8 mouse cellular contexts compared by ENCODE assay signal in genomic region chr15:82236565-82236964, GRCm38 (mm10). TPM values are rescaled to one million over a fixed set of nuclear protein-coding genes. Genes with fewer than 3 reads are reported as not detected.
DNase-seq lines count a peak whose midpoint lies in the region; ATAC-seq and TF ChIP-seq lines count a peak whose summit lies in the region.

No protein-coding gene starts in this region.

- no peak overlapping the region for H3K27ac ChIP-seq in embryonic facial prominence, embryonic 15.5 days (replicated peaks)
- no peak overlapping the region for H3K27ac ChIP-seq in heart, embryonic 11.5 days (ENCODE audit: low read depth, low read length)
- H3K27ac ChIP-seq in kidney, embryonic 16.5 days (ENCODE audit: low read length): no peak overlapping the region

- H3K4me1 ChIP-seq in embryonic facial prominence, embryonic 15.5 days: no peaks in the 10 kb centered on the region
- H3K4me1 ChIP-seq in heart, embryonic 11.5 days (ENCODE audit: control insufficient read depth, insufficient read depth, low read length): no peaks in the 10 kb centered on the region
- H3K4me1 ChIP-seq in kidney, embryonic 16.5 days (ENCODE audit: insufficient read depth, low read length): no peaks in the 10 kb centered on the region; the same call in 1 of the 2 replicates

- ATAC-seq in embryonic facial prominence, embryonic 15.5 days (ENCODE audit: insufficient number of reproducible peaks, low FRiP score, low TSS enrichment, low read depth): 0 out of 2 replicates have a peak, but pooled peaks have one; percentile 68
- ATAC-seq in heart, embryonic 11.5 days (replicated peaks; ENCODE audit: insufficient number of reproducible peaks, low FRiP score, low TSS enrichment): peak; percentile 55; the same call in 1 of the 2 replicates
- ATAC-seq in kidney, embryonic 16.5 days (ENCODE audit: low FRiP score, low TSS enrichment): peak; percentile 63

- H3K9me3 ChIP-seq in embryonic facial prominence, embryonic 15.5 days (replicated peaks): no peaks in the 10 kb centered on the region
- H3K9me3 ChIP-seq in heart, embryonic 11.5 days (replicated peaks; ENCODE audit: control insufficient read depth, low read length): no peaks in the 10 kb centered on the region
- H3K9me3 ChIP-seq in kidney, embryonic 16.5 days (ENCODE audit: low read length): no peaks in the 10 kb centered on the region

- H3K4me3 ChIP-seq in embryonic facial prominence, embryonic 15.5 days (replicated peaks): no peak overlapping the region
- no peak overlapping the region for H3K4me3 ChIP-seq in heart, embryonic 11.5 days (ENCODE audit: low read depth, low read length)
- no peak overlapping the region for H3K4me3 ChIP-seq in kidney, embryonic 16.5 days (ENCODE audit: low read length)
- no peak overlapping the region for H3K4me3 ChIP-seq in myocyte

- peak; percentile 83 for DNase-seq in A20 (ENCODE audit: low read depth, low spot score)
- DNase-seq in adrenal gland, postnatal 4 days (ENCODE audit: low spot score in 2 of 2): peak; percentile 62 to 75
- peak; percentile 85 for DNase-seq in liver
- peak; percentile 80 to 86 for DNase-seq in spleen, postnatal 36 days (ENCODE audit: low spot score in 2 of 2)

- H3ac ChIP-seq in myocyte (ENCODE audit: control insufficient read depth, insufficient read length): no peak overlapping the region

- no peaks in the 10 kb centered on the region for H3K27me3 ChIP-seq in embryonic facial prominence, embryonic 15.5 days
- 0 out of 2 replicates have a peak, but pooled peaks cover 2% of the 10 kb centered on the region for H3K27me3 ChIP-seq in heart, embryonic 11.5 days (ENCODE audit: control insufficient read depth, insufficient read depth, low read length)
- H3K27me3 ChIP-seq in kidney, embryonic 16.5 days (ENCODE audit: insufficient read depth, low read length): no peaks in the 10 kb centered on the region
- H3K27me3 ChIP-seq in myocyte (ENCODE audit: control insufficient read depth, insufficient read depth, insufficient read length): no peaks in the 10 kb centered on the region

- no peak for TF ChIP-seq POLR2A in myocyte (IDR thresholded peaks at IDR 0.05; ENCODE audit: insufficient read length, low read depth)

- H3K9ac ChIP-seq in embryonic facial prominence, embryonic 15.5 days: no peak overlapping the region
- H3K9ac ChIP-seq in heart, embryonic 11.5 days (ENCODE audit: low read depth, low read length): no peak overlapping the region
- H3K9ac ChIP-seq in kidney, embryonic 16.5 days (replicated peaks; ENCODE audit: low read length): no peak overlapping the region

- 18% methylated on average over 5 of the region's 5 CpGs for WGBS in embryonic facial prominence, embryonic 15.5 days
- 21% methylated on average over 5 of the region's 5 CpGs for WGBS in heart, embryonic 11.5 days (ENCODE audit: insufficient replicate concordance)
- WGBS in kidney, embryonic 16.5 days: 15% methylated on average over 5 of the region's 5 CpGs

- H3K36me3 ChIP-seq in embryonic facial prominence, embryonic 15.5 days: peaks cover 18% of the 10 kb centered on the region
- H3K36me3 ChIP-seq in heart, embryonic 11.5 days (ENCODE audit: control insufficient read depth, insufficient read depth, low read length): 0 out of 2 replicates have a peak, but pooled peaks cover 3% of the 10 kb centered on the region
- no peaks in the 10 kb centered on the region; the same call in 1 of the 2 replicates for H3K36me3 ChIP-seq in kidney, embryonic 16.5 days (ENCODE audit: insufficient read depth, low read length)
- no peaks in the 10 kb centered on the region for H3K36me3 ChIP-seq in myocyte (ENCODE audit: control insufficient read depth, insufficient read depth)

- H3K79me2 ChIP-seq in myocyte (ENCODE audit: control insufficient read depth, insufficient read depth): no peaks in the 10 kb centered on the region

- no peak overlapping the region for H3K4me2 ChIP-seq in embryonic facial prominence, embryonic 15.5 days (replicated peaks)
- no peak overlapping the region for H3K4me2 ChIP-seq in heart, embryonic 11.5 days
- H3K4me2 ChIP-seq in kidney, embryonic 16.5 days (replicated peaks; ENCODE audit: low read depth, low read length): no peak overlapping the region
- H3K4me2 ChIP-seq in myocyte (ENCODE audit: low read depth): no peak overlapping the region

TF ChIP-seq in myocyte, 11 proteins besides CTCF, POLR2A, EP300 and RAD21:
- no peak for TF ChIP-seq E2F4 (IDR thresholded peaks at IDR 0.05; ENCODE audit: insufficient read depth)
- peak; percentile 8 for TF ChIP-seq TCF12 (IDR thresholded peaks at IDR 0.05; ENCODE audit: insufficient read depth, poor library complexity, severe bottlenecking)
- no peak for TF ChIP-seq USF1 (IDR thresholded peaks at IDR 0.05; ENCODE audit: low read depth)
- no peak for TF ChIP-seq SRF (IDR thresholded peaks at IDR 0.05; ENCODE audit: control insufficient read depth, insufficient read length, low read depth)
- TF ChIP-seq MAX (IDR thresholded peaks at IDR 0.05; ENCODE audit: low read depth): no peak
- no peak for TF ChIP-seq CEBPB (IDR thresholded peaks at IDR 0.05; ENCODE audit: insufficient read depth, poor library complexity, severe bottlenecking)
- peak; percentile 65 to 86 (median 81) for TF ChIP-seq MYOD1 (IDR thresholded peaks at IDR 0.05; ENCODE audit: control insufficient read depth in 1 of 3, insufficient read length in 2 of 3, low read depth in 2 of 3)
- no peak for TF ChIP-seq TCF3 (IDR thresholded peaks at IDR 0.05; ENCODE audit: insufficient read length, low read depth)
- TF ChIP-seq REST (IDR thresholded peaks at IDR 0.05; ENCODE audit: insufficient read depth, insufficient read length): no peak
- peak; percentile 43 for TF ChIP-seq POLR2AphosphoS2 (IDR thresholded peaks at IDR 0.05; ENCODE audit: insufficient read length, low read depth)
- peak; percentile 64 to 84 (median 65) for TF ChIP-seq MYOG (IDR thresholded peaks at IDR 0.05; ENCODE audit: control insufficient read depth in 1 of 3, insufficient read depth in 1 of 3, insufficient read length in 2 of 3, low read depth in 2 of 3)

RNA-seq across cellular contexts. Expression of gene Cenpm, which starts 8.0 kb away (rescaled TPM):
- 10 to 100 TPM; 12.8 to 16.8 TPM for total RNA-seq in adrenal gland, postnatal 4 days (2021)
- polyA plus RNA-seq in embryonic facial prominence, embryonic 15.5 days (2015; fragmentation: Nextera tagmentation; extraction: Ambion mirVana): 57.7 and 60.9 TPM in 2 replicates
- polyA plus RNA-seq in heart, embryonic 11.5 days (2014; fragmentation: Nextera tagmentation; extraction: Ambion mirVana): 59.7 and 67.3 TPM in 2 replicates
- 65.9 and 71.2 TPM in 2 replicates for polyA plus RNA-seq in kidney, embryonic 16.5 days (2015; fragmentation: Nextera tagmentation; extraction: Ambion mirVana)
- 28.1 TPM for polyA plus RNA-seq in myocyte (2012; fragmentation: generic; extraction: Trizol)

RNA-seq across cellular contexts. Expression of gene Tnfrsf13c, which starts 12.4 kb away (rescaled TPM):
- 1 to 10 TPM in 1 of 2 experiments, under 1 TPM in 1; 0.65 to 1.5 TPM for total RNA-seq in adrenal gland, postnatal 4 days (2021)
- 0.58 and 0.61 TPM in 2 replicates for polyA plus RNA-seq in embryonic facial prominence, embryonic 15.5 days (2015; fragmentation: Nextera tagmentation; extraction: Ambion mirVana)
- polyA plus RNA-seq in heart, embryonic 11.5 days (2014; fragmentation: Nextera tagmentation; extraction: Ambion mirVana): 0.29 TPM in 1 of 2 replicates, not detected in the other
- 0.15 TPM in 1 of 2 replicates, not detected in the other for polyA plus RNA-seq in kidney, embryonic 16.5 days (2015; fragmentation: Nextera tagmentation; extraction: Ambion mirVana)
- polyA plus RNA-seq in myocyte (2012; fragmentation: generic; extraction: Trizol): 0.14 TPM

RNA-seq across cellular contexts. Expression of gene 1500009C09Rik, which starts 15.6 kb away (rescaled TPM):
- total RNA-seq in adrenal gland, postnatal 4 days (2021): under 1 TPM; 0.40 to 0.56 TPM
- polyA plus RNA-seq in embryonic facial prominence, embryonic 15.5 days (2015; fragmentation: Nextera tagmentation; extraction: Ambion mirVana): not detected in 2 replicates
- polyA plus RNA-seq in heart, embryonic 11.5 days (2014; fragmentation: Nextera tagmentation; extraction: Ambion mirVana): not detected in 2 replicates
- not detected in 2 replicates for polyA plus RNA-seq in kidney, embryonic 16.5 days (2015; fragmentation: Nextera tagmentation; extraction: Ambion mirVana)
- not detected for polyA plus RNA-seq in myocyte (2012; fragmentation: generic; extraction: Trizol)

RNA-seq across cellular contexts. Expression of gene Shisa8, which starts 23.9 kb away (rescaled TPM):
- under 1 TPM; 0.70 to 0.79 TPM for total RNA-seq in adrenal gland, postnatal 4 days (2021)
- polyA plus RNA-seq in embryonic facial prominence, embryonic 15.5 days (2015; fragmentation: Nextera tagmentation; extraction: Ambion mirVana): 1.5 and 2.9 TPM in 2 replicates
- 0.07 TPM in 1 of 2 replicates, not detected in the other for polyA plus RNA-seq in heart, embryonic 11.5 days (2014; fragmentation: Nextera tagmentation; extraction: Ambion mirVana)
- 0.41 and 0.62 TPM in 2 replicates for polyA plus RNA-seq in kidney, embryonic 16.5 days (2015; fragmentation: Nextera tagmentation; extraction: Ambion mirVana)
- 0.13 TPM for polyA plus RNA-seq in myocyte (2012; fragmentation: generic; extraction: Trizol)

RNA-seq across cellular contexts. Expression of gene Sept3, which starts 38.1 kb away (rescaled TPM):
- 10 to 100 TPM; 13.3 to 17.7 TPM for total RNA-seq in adrenal gland, postnatal 4 days (2021)
- 17.1 and 18.7 TPM in 2 replicates for polyA plus RNA-seq in embryonic facial prominence, embryonic 15.5 days (2015; fragmentation: Nextera tagmentation; extraction: Ambion mirVana)
- polyA plus RNA-seq in heart, embryonic 11.5 days (2014; fragmentation: Nextera tagmentation; extraction: Ambion mirVana): 5.0 and 6.2 TPM in 2 replicates
- 8.6 and 11.3 TPM in 2 replicates for polyA plus RNA-seq in kidney, embryonic 16.5 days (2015; fragmentation: Nextera tagmentation; extraction: Ambion mirVana)
- 0.01 TPM for polyA plus RNA-seq in myocyte (2012; fragmentation: generic; extraction: Trizol)
